Mouse (Mus musculus): ENCODE data around the gene Klkb1. TPM values are rescaled to one million over a fixed set of nuclear protein-coding genes. Genes with fewer than 3 reads are reported as not detected.

Gene Klkb1
- polyA plus RNA-seq, 1 experiment from 2014 or later, result 0.04 TPM

- no peak overlapping the region for H3K9ac ChIP-seq
- WGBS, result 90% methylated on average over 4 of the region's 4 CpGs
- no peak overlapping the region for H3K4me2 ChIP-seq
Measured at GRCm38 (mm10) chr8:45264918-45265317, 29.7 kb downstream of the Klkb1 start.

GRCm38 (mm10) chr8:45262851-45263250, 31.8 kb downstream of the Klkb1 start:
- 87% methylated on average over 3 of the region's 3 CpGs for WGBS
- H3K36me3 ChIP-seq (replicated peaks), result no peaks in the 10 kb centered on the region
- no peak overlapping the region for H3K4me3 ChIP-seq (replicated peaks)
- H3K4me1 ChIP-seq, result no peaks in the 10 kb centered on the region
- no peak overlapping the region for H3K9ac ChIP-seq
- H3K27me3 ChIP-seq, result no peaks in the 10 kb centered on the region
- no peaks in the 10 kb centered on the region for H3K9me3 ChIP-seq
- H3K27ac ChIP-seq, result no peak overlapping the region
- H3K4me2 ChIP-seq, result no peak overlapping the region
- no peak for ATAC-seq (ENCODE audit: low FRiP score)

More at GRCm38 (mm10) chr8:45264918-45265317, 29.7 kb downstream of the Klkb1 start:
- no peak overlapping the region for H3K4me3 ChIP-seq (replicated peaks)
- ATAC-seq (ENCODE audit: low FRiP score), result no peak
- H3K36me3 ChIP-seq (replicated peaks), result no peaks in the 10 kb centered on the region
- H3K4me1 ChIP-seq, result no peaks in the 10 kb centered on the region
- H3K27me3 ChIP-seq, result no peaks in the 10 kb centered on the region
- no peaks in the 10 kb centered on the region for H3K9me3 ChIP-seq
- H3K27ac ChIP-seq, result no peak overlapping the region

- no peaks in the 10 kb centered on the region for H3K9me3 ChIP-seq
- no peak within 1 kb of the TSS for H3K4me3 ChIP-seq (replicated peaks)
- WGBS, result 88% methylated on average over 10 of the region's 10 CpGs
- ATAC-seq (ENCODE audit: low FRiP score), result no peak
- no peak within 1 kb of the TSS for H3K27ac ChIP-seq
- no peaks in the 10 kb centered on the region for H3K4me1 ChIP-seq
- no peaks in the 10 kb centered on the region for H3K27me3 ChIP-seq
- H3K4me2 ChIP-seq, result no peak within 1 kb of the TSS
- H3K9ac ChIP-seq, result no peak within 1 kb of the TSS
- H3K36me3 ChIP-seq (replicated peaks), result no peaks in the 10 kb centered on the region
Measured at GRCm38 (mm10) chr8:45261920-45262319, 32.7 kb downstream of the Klkb1 start, which contains the start of gene F11. Gene F11, minus strand, starts transcription at chr8:45262031.

GRCm38 (mm10) chr8:45258421-45258820, 36.2 kb downstream of the Klkb1 start:
- Histone ChIP-seq H3K36me3 (replicated peaks) (no peaks in the 10 kb centered on the region), H3K4me3 (replicated peaks) (no peak overlapping the region), H3K9ac (no peak overlapping the region)

GRCm38 (mm10) chr8:45255040-45255439, 39.6 kb downstream of the Klkb1 start:
- Histone ChIP-seq H3K27ac (no peak overlapping the region), H3K36me3 (replicated peaks) (no peaks in the 10 kb centered on the region), H3K4me2 (no peak overlapping the region), H3K27me3 (no peaks in the 10 kb centered on the region), H3K9me3 (no peaks in the 10 kb centered on the region), H3K4me3 (replicated peaks) (no peak overlapping the region), H3K9ac (no peak overlapping the region), H3K4me1 (no peaks in the 10 kb centered on the region)
- ATAC-seq (ENCODE audit: low FRiP score), result no peak
- WGBS, result 87% methylated on average over 12 of the region's 12 CpGs

More at GRCm38 (mm10) chr8:45258421-45258820, 36.2 kb downstream of the Klkb1 start:
- 78% methylated on average over 8 of the region's 8 CpGs for WGBS
- no peaks in the 10 kb centered on the region for H3K27me3 ChIP-seq
- H3K27ac ChIP-seq, result no peak overlapping the region
- no peak overlapping the region for H3K4me2 ChIP-seq
- H3K9me3 ChIP-seq, result no peaks in the 10 kb centered on the region
- no peaks in the 10 kb centered on the region for H3K4me1 ChIP-seq
- ATAC-seq (ENCODE audit: low FRiP score), result no peak

GRCm38 (mm10) chr8:45254194-45254842, 40.3 kb downstream of the Klkb1 start:
- Histone ChIP-seq H3K27ac (no peak overlapping the region), H3K27me3 (no peaks in the 10 kb centered on the region), H3K4me1 (no peaks in the 10 kb centered on the region), H3K4me3 (replicated peaks) (no peak overlapping the region), H3K9ac (no peak overlapping the region), H3K9me3 (no peaks in the 10 kb centered on the region), H3K36me3 (replicated peaks) (no peaks in the 10 kb centered on the region), H3K4me2 (no peak overlapping the region)
- no peak for ATAC-seq (ENCODE audit: low FRiP score)
- 89% methylated on average over 8 of the region's 8 CpGs for WGBS

GRCm38 (mm10) chr8:45253586-45253985, 41.1 kb downstream of the Klkb1 start:
- Histone ChIP-seq H3K4me1 (no peaks in the 10 kb centered on the region), H3K9ac (no peak overlapping the region), H3K36me3 (replicated peaks) (no peaks in the 10 kb centered on the region), H3K4me3 (replicated peaks) (no peak overlapping the region), H3K9me3 (no peaks in the 10 kb centered on the region), H3K27me3 (no peaks in the 10 kb centered on the region), H3K27ac (no peak overlapping the region), H3K4me2 (no peak overlapping the region)
- no peak for ATAC-seq (ENCODE audit: low FRiP score)
- 98% methylated on average over 1 of the region's 1 CpGs for WGBS

GRCm38 (mm10) chr8:45253111-45253510, 41.5 kb downstream of the Klkb1 start:
- H3K27me3 ChIP-seq, result no peaks in the 10 kb centered on the region
- no peaks in the 10 kb centered on the region for H3K4me1 ChIP-seq
- ATAC-seq (ENCODE audit: low FRiP score), result no peak
- no peaks in the 10 kb centered on the region for H3K9me3 ChIP-seq
- no peaks in the 10 kb centered on the region for H3K36me3 ChIP-seq (replicated peaks)
- no peak overlapping the region for H3K4me2 ChIP-seq
- no peak overlapping the region for H3K9ac ChIP-seq
- H3K4me3 ChIP-seq (replicated peaks), result no peak overlapping the region
- 54% methylated on average over 2 of the region's 2 CpGs for WGBS
- no peak overlapping the region for H3K27ac ChIP-seq

GRCm38 (mm10) chr8:45246307-45246706, 48.4 kb downstream of the Klkb1 start:
- ATAC-seq (ENCODE audit: low FRiP score), result no peak
- Histone ChIP-seq H3K36me3 (replicated peaks) (no peaks in the 10 kb centered on the region), H3K9ac (no peak overlapping the region), H3K4me3 (replicated peaks) (no peak overlapping the region), H3K27me3 (no peaks in the 10 kb centered on the region), H3K4me2 (no peak overlapping the region), H3K4me1 (peaks cover 6% of the 10 kb centered on the region), H3K9me3 (no peaks in the 10 kb centered on the region), H3K27ac (no peak overlapping the region)
- 22% methylated on average over 7 of the region's 7 CpGs for WGBS

GRCm38 (mm10) chr8:45239363-45239762, 55.3 kb downstream of the Klkb1 start:
- Histone ChIP-seq H3K27ac (no peak overlapping the region), H3K4me2 (no peak overlapping the region), H3K4me3 (replicated peaks) (no peak overlapping the region), H3K4me1 (no peaks in the 10 kb centered on the region), H3K36me3 (replicated peaks) (no peaks in the 10 kb centered on the region), H3K9me3 (no peaks in the 10 kb centered on the region), H3K9ac (no peak overlapping the region), H3K27me3 (no peaks in the 10 kb centered on the region)
- WGBS, result 89% methylated on average over 8 of the region's 8 CpGs
- ATAC-seq (ENCODE audit: low FRiP score), result no peak

- 31% methylated on average over 3 of the region's 3 CpGs for WGBS
- Histone ChIP-seq H3K4me1 (no peaks in the 10 kb centered on the region), H3K9me3 (no peaks in the 10 kb centered on the region), H3K27me3 (no peaks in the 10 kb centered on the region), H3K4me3 (replicated peaks) (no peak overlapping the region), H3K9ac (no peak overlapping the region), H3K36me3 (replicated peaks) (no peaks in the 10 kb centered on the region), H3K27ac (no peak overlapping the region), H3K4me2 (no peak overlapping the region)
- no peak; the same call in 1 of the 2 replicates for ATAC-seq (ENCODE audit: low FRiP score)
Measured at GRCm38 (mm10) chr8:45238282-45238681, 56.4 kb downstream of the Klkb1 start.

GRCm38 (mm10) chr8:45236164-45236912, 58.3 kb downstream of the Klkb1 start:
- Histone ChIP-seq H3K4me1 (peaks cover 7% of the 10 kb centered on the region; the same call in 1 of the 2 replicates), H3K4me3 (replicated peaks) (no peak overlapping the region), H3K9ac (no peak overlapping the region), H3K4me2 (peak overlapping the region; percentile 37), H3K9me3 (no peaks in the 10 kb centered on the region), H3K27me3 (no peaks in the 10 kb centered on the region), H3K27ac (no peak overlapping the region), H3K36me3 (replicated peaks) (no peaks in the 10 kb centered on the region)
- 27% methylated on average over 14 of the region's 14 CpGs for WGBS
- ATAC-seq (ENCODE audit: low FRiP score), result peak; percentile 76

GRCm38 (mm10) chr8:45235228-45235627, 59.4 kb downstream of the Klkb1 start:
- Histone ChIP-seq H3K4me1 (peaks cover 7% of the 10 kb centered on the region; the same call in 1 of the 2 replicates), H3K9ac (no peak overlapping the region), H3K36me3 (replicated peaks) (no peaks in the 10 kb centered on the region), H3K27ac (no peak overlapping the region), H3K4me3 (replicated peaks) (no peak overlapping the region), H3K9me3 (no peaks in the 10 kb centered on the region), H3K27me3 (no peaks in the 10 kb centered on the region), H3K4me2 (no peak overlapping the region)
- no peak for ATAC-seq (ENCODE audit: low FRiP score)
- WGBS, result 82% methylated on average over 6 of the region's 6 CpGs
